Mouse (Mus musculus): Measurements from ENCODE around the gene Gm16867.
"Not testable (repeated sequence)": the region's sequence is repeated elsewhere in the genome, so short reads cannot be mapped to it uniquely, and the experiment has no call there.

Gm16867 gene

GRCm38 (mm10) chr14:69467612-69468366 is 35.4 kb downstream of the Gm16867 start:
- DNase-seq (ENCODE audit: low read depth, low spot score) = not testable (repeated sequence)

- DNase-seq (ENCODE audit: low read depth, low spot score) = not testable (repeated sequence)
Measured at GRCm38 (mm10) chr14:69464465-69464864, 38.7 kb downstream of the Gm16867 start.

GRCm38 (mm10) chr14:69457691-69458090 is 45.5 kb downstream of the Gm16867 start:
- DNase-seq (ENCODE audit: low read depth, low spot score) = not testable (repeated sequence)

- DNase-seq (ENCODE audit: low read depth, low spot score) = not testable (repeated sequence)
Measured at GRCm38 (mm10) chr14:69454640-69455039, 48.5 kb downstream of the Gm16867 start.

GRCm38 (mm10) chr14:69448845-69449244 is 54.3 kb downstream of the Gm16867 start:
- not testable (repeated sequence) for DNase-seq (ENCODE audit: low read depth, low spot score)

DNA sequence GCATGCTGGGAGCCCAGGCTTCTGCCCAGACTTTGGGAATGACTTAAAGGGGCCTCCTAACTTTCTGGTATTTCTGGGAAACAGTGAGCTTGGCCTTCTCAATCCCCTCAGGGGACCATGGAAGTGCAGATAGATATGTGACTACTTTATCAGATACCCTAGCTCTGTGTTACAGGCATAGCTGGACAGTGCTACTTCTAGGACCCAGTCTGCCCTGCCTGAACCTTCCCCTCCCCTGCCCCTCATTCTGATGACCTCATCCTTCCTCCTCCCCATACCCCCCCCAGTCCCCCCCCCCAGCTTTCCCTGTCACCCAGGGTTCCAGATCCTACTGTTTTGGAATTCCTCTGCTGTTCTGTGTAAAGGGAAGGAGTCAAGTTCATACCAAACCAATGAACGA is 56.2 kb downstream of the Gm16867 start:
- not testable (repeated sequence) for DNase-seq (ENCODE audit: low read depth, low spot score)

GRCm38 (mm10) chr14:69443092-69443692 is 60.0 kb downstream of the Gm16867 start:
- not testable (repeated sequence) for DNase-seq (ENCODE audit: low read depth, low spot score)

- DNase-seq (ENCODE audit: low read depth, low spot score) = not testable (repeated sequence)
Measured at GRCm38 (mm10) chr14:69440955-69441354, 62.2 kb downstream of the Gm16867 start.

- DNase-seq (ENCODE audit: low read depth, low spot score) = not testable (repeated sequence)
Measured at GRCm38 (mm10) chr14:69438678-69439214, 64.4 kb downstream of the Gm16867 start.

GRCm38 (mm10) chr14:69421003-69421402 is 82.2 kb downstream of the Gm16867 start:
- DNase-seq (ENCODE audit: low read depth, low spot score) = not testable (repeated sequence)

- DNase-seq (ENCODE audit: low read depth, low spot score) = not testable (repeated sequence)
Measured at GRCm38 (mm10) chr14:69417545-69417944, 85.6 kb downstream of the Gm16867 start.
